Mouse (Mus musculus) C2C12 (cell line): ENCODE results near the gene Sco2. TPM values are rescaled to one million over a fixed set of nuclear protein-coding genes. Genes with fewer than 3 reads are reported as not detected.

Source experiments
- H3K27me3 ChIP-seq: one replicate; pipeline ENCODE4 v1.6.1; 2011; ENCODE audit not compliant: control insufficient read depth, insufficient read depth, insufficient read length
- H3K36me3 ChIP-seq: one replicate; pipeline ENCODE4 v1.6.1; 2011; ENCODE audit not compliant: control insufficient read depth, insufficient read depth
- H3K4me3 ChIP-seq: one replicate; pipeline ENCODE4 v1.5.1; 2011; ENCODE audit warnings: mild to moderate bottlenecking, control low read depth; ENCODE audit not compliant: poor library complexity, insufficient read depth, severe bottlenecking
- H3K79me2 ChIP-seq: one replicate; pipeline ENCODE4 v1.6.1; 2011; ENCODE audit not compliant: control insufficient read depth, insufficient read depth
- H3K79me3 ChIP-seq: one replicate; pipeline ENCODE4 v1.6.1; 2011; ENCODE audit warnings: low read depth, control low read depth
- H3ac ChIP-seq: one replicate; pipeline ENCODE3; 2011; ENCODE audit warnings: low read depth; ENCODE audit not compliant: control insufficient read depth, insufficient read length
- CEBPB ChIP-seq: IDR thresholded peaks from one replicate; pipeline ENCODE4 v1.6.1; 2011; ENCODE audit warnings: low read depth, mild to moderate bottlenecking, control low read depth, moderate library complexity
- CTCF ChIP-seq: IDR thresholded peaks from one replicate; pipeline ENCODE4 v1.5.1; 2011; ENCODE audit not compliant: control insufficient read depth, insufficient read depth, insufficient read length
- FOSL1 ChIP-seq: IDR thresholded peaks from one replicate; pipeline ENCODE4 v1.8.0; 2011; ENCODE audit warnings: mild to moderate bottlenecking, low read length; ENCODE audit not compliant: poor library complexity, insufficient read depth, severe bottlenecking
- MAX ChIP-seq: IDR thresholded peaks from one replicate; pipeline ENCODE4 v1.6.1; 2011; ENCODE audit warnings: mild to moderate bottlenecking, control low read depth
- MYOD1 ChIP-seq: IDR thresholded peaks from one replicate; pipeline ENCODE4 v1.6.1; 2011; ENCODE audit warnings: low read depth; ENCODE audit not compliant: control insufficient read depth, insufficient read length
- MYOG ChIP-seq: IDR thresholded peaks from one replicate; pipeline ENCODE4 v1.6.1; 2011; ENCODE audit not compliant: control insufficient read depth, insufficient read length; ENCODE audit errors: extremely low read depth
- USF1 ChIP-seq: IDR thresholded peaks from one replicate; pipeline ENCODE4 v1.6.1; 2011; ENCODE audit warnings: low read depth, mild to moderate bottlenecking, control low read depth, moderate library complexity
- polyA plus RNA-seq: library from polyadenylated mRNA; unstranded; fragments of >200 nt; fragmentation: generic; extraction: Trizol; gene quantifications from one replicate; pipeline ENCODE4 v1.2.1, GENCODE M21; 2012; ENCODE audit warnings: missing spikeins

Sco2 gene
- polyA plus RNA-seq, 1 experiment, result 47.6 TPM

DNA sequence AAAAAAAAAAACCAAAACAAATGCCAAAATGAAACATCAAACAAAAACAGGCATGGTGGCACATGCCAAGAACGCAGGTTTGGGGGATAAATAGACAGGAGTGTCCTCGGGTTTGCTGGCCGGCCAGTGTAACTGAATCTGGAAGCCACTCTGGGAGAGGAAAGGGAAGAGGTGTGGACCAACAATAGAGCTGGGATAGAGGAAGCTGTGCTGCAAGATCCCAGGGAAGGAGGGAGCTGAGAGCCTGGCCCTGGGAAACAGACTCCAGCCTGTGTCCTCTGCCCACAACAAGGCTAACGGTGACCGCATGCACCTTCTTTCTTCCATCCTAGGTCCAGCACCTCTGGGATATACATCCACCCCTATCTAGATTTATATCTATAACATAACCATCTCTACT lies 23.2 kb downstream of the Sco2 start:
- H3K79me2 ChIP-seq, result peaks cover 30% of the 10 kb centered on the region
- TF ChIP-seq CTCF (no peak), MYOG (no peak), USF1 (no peak), FOSL1 (no peak), MYOD1 (no peak), MAX (no peak), CEBPB (no peak)
- peaks cover 15% of the 10 kb centered on the region for H3K79me3 ChIP-seq

DNA sequence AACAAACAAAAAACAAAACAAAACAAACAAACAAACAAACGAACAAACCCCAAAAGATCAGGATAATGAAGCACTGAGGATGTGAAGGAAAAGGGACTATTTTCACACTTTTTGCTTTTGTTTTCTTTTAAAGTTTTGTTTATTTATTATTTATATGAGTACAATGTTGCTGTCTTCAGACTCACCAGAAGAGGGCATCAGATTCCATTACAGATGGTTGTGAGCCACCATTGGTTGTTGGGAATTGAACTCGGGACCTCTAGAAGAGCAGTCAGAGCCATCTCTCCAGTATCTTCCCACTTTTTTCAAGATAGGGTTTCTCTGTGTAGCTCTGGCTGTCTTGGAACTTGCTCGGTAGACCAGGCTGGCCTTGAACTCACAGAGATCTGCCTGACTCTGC lies 30.3 kb downstream of the Sco2 start:
- TF ChIP-seq CTCF (no peak), FOSL1 (no peak), MAX (no peak), MYOG (no peak), USF1 (no peak), CEBPB (no peak), MYOD1 (no peak)
- H3K36me3 ChIP-seq, result no peaks in the 10 kb centered on the region
- H3ac ChIP-seq, result no peak overlapping the region
- no peaks in the 10 kb centered on the region for H3K79me2 ChIP-seq
- no peaks in the 10 kb centered on the region for H3K27me3 ChIP-seq
- H3K79me3 ChIP-seq, result no peaks in the 10 kb centered on the region
- no peak overlapping the region for H3K4me3 ChIP-seq

More for the DNA sequence above, 23.2 kb downstream of the Sco2 start:
- peaks cover 52% of the 10 kb centered on the region for H3K36me3 ChIP-seq
- no peak overlapping the region for H3ac ChIP-seq
- no peaks in the 10 kb centered on the region for H3K27me3 ChIP-seq
- no peak overlapping the region for H3K4me3 ChIP-seq

DNA sequence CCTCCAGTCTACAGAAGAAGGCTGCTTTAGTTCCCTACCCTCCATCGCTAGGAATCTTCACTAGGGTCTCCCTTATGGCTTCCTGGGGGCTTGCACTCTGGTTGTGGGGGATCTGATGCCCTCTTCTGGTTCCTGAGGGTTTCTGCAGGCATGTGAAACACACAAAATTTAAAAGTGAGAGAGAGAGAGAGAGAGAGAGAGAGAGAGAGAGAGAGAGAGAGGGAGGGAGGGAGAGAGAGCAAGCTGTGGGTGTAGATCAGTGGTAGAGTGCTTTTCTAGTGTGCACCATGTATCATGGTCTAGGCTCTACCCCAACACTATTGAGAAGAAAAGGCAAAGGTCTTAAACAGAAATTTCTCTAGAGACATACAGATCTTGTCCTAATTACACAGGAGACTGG lies 32.0 kb downstream of the Sco2 start:
- Histone ChIP-seq H3K36me3 (no peaks in the 10 kb centered on the region), H3K79me2 (no peaks in the 10 kb centered on the region), H3K79me3 (no peaks in the 10 kb centered on the region), H3ac (no peak overlapping the region), H3K4me3 (no peak overlapping the region), H3K27me3 (no peaks in the 10 kb centered on the region)
- TF ChIP-seq MYOD1 (no peak), MYOG (no peak), CEBPB (no peak), FOSL1 (no peak), USF1 (no peak), MAX (no peak), CTCF (no peak)

DNA sequence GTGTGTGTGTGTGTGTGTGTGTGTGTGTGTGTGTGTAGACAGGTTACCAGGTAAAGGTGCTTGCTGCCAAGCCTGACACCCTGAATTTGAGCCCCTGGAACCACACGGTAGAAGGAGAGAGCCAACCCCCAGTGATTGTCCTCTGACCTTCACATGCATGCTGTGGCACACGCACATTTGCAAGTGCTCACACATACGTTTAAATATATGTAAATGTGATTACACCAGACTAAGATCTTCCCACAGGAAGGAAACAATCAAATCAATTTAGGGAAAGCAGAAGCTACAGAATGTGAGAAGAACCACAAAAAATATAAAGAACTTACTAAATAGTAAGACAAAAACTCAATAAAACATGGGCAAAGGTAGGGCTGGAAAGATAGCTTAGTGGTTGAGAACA lies 33.5 kb downstream of the Sco2 start:
- no peak overlapping the region for H3K4me3 ChIP-seq
- no peaks in the 10 kb centered on the region for H3K79me2 ChIP-seq
- H3ac ChIP-seq, result no peak overlapping the region
- no peaks in the 10 kb centered on the region for H3K36me3 ChIP-seq
- no peak for TF ChIP-seq MAX
- no peak for TF ChIP-seq MYOG
- no peak for TF ChIP-seq MYOD1
- TF ChIP-seq CTCF, result no peak
- no peak for TF ChIP-seq FOSL1
- TF ChIP-seq CEBPB, result no peak
- no peak for TF ChIP-seq USF1
- H3K79me3 ChIP-seq, result no peaks in the 10 kb centered on the region
- H3K27me3 ChIP-seq, result peaks cover 2% of the 10 kb centered on the region

DNA sequence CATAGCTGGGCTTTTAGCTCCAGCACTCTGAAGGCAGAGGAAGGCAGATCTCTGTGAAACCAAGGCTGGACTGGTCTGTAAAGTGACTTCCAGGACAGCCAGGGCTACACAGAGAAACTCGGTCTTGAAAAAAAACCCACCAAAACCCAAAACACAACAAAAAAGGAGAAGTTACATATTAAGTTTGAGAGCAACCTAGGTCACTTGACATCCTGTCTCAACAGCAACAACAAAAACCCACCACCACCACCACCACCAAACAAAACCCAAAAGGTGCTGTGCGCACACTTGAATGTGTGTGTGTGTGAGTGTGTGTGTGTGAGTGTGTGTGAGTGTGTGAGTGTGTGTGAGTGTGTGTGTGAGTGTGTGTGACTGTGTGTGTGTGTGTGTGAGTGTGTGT lies 34.0 kb downstream of the Sco2 start:
- Histone ChIP-seq H3K36me3 (no peaks in the 10 kb centered on the region), H3K27me3 (peaks cover 7% of the 10 kb centered on the region), H3ac (no peak overlapping the region), H3K79me3 (no peaks in the 10 kb centered on the region), H3K4me3 (no peak overlapping the region), H3K79me2 (no peaks in the 10 kb centered on the region)
- TF ChIP-seq USF1 (no peak), CTCF (no peak), MAX (no peak), FOSL1 (no peak), MYOD1 (no peak), MYOG (no peak)

DNA sequence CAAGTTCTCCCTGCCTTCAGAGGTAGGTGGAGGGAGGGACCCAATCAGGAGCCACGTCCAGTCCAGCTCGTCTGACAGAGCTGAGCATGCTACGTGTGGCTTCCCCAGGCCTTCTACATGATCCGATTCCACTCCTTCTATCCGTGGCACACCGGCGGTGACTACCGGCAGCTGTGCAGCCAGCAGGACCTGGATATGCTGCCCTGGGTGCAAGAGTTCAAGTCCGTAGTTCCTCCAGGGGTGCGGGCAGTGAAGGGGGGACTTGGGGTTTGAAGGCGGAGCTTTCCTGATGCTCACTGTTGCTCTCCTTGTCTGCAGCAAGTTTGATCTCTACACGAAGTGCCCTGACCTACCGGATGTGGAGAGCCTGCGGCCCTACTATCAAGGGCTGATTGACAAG lies 37.2 kb downstream of the Sco2 start:
- Histone ChIP-seq H3K79me3 (no peaks in the 10 kb centered on the region), H3K36me3 (no peaks in the 10 kb centered on the region), H3K4me3 (no peak overlapping the region)

More for the DNA sequence above, 37.2 kb downstream of the Sco2 start:
- Histone ChIP-seq H3K27me3 (peaks cover 23% of the 10 kb centered on the region), H3K79me2 (no peaks in the 10 kb centered on the region), H3ac (no peak overlapping the region)
- TF ChIP-seq CEBPB (no peak), USF1 (no peak), MYOD1 (no peak), MAX (no peak), FOSL1 (no peak)
